Mouse (Mus musculus) MEL (cell line): ENCODE data around the gene Hnrnpd. TPM values are rescaled to one million over a fixed set of nuclear protein-coding genes. Genes with fewer than 3 reads are reported as not detected.

Experiments
- DNase-seq: peaks from one replicate; pipeline ENCODE4 v3.0.0; 2011; ENCODE audit warnings: low read depth, low spot score
- H3K27ac ChIP-seq: 2 replicates; pipeline ENCODE4 v1.5.1; 2012; ENCODE audit warnings: low read depth, mild to moderate bottlenecking, control low read depth, low read length, moderate library complexity; ENCODE audit not compliant: control insufficient read depth
- H3K27me3 ChIP-seq, 2 experiments: fragments of 150-350 bp in 1 of 2; sonication (generic) in 1 of 2; 2 replicates each; pipeline ENCODE4 v1.6.1; 2012; ENCODE audit warnings: low read length in 2 of 2, mild to moderate bottlenecking in 2 of 2, improper control_type of control experiment in 1 of 2, moderate library complexity in 1 of 2; ENCODE audit not compliant: insufficient read depth in 2 of 2, control insufficient read depth in 1 of 2
- H3K36me3 ChIP-seq, 2 experiments: 2 replicates each; pipeline ENCODE4 v1.6.1; 2012 to 2014; ENCODE audit warnings: low read length in 2 of 2, improper control_type of control experiment in 1 of 2, inconsistent platforms in 1 of 2, mild to moderate bottlenecking in 1 of 2; ENCODE audit not compliant: insufficient read depth in 2 of 2, control insufficient read depth in 1 of 2
- H3K4me1 ChIP-seq, 2 experiments: fragments of 150-350 bp in 1 of 2; sonication (generic) in 1 of 2; 2 replicates each; pipeline ENCODE4 v1.6.1; 2012; ENCODE audit warnings: low read length in 2 of 2, improper control_type of control experiment in 1 of 2, mild to moderate bottlenecking in 1 of 2; ENCODE audit not compliant: insufficient read depth in 2 of 2, control insufficient read depth in 1 of 2
- H3K4me3 ChIP-seq, 2 experiments: fragments of 150-350 bp in 1 of 2; sonication (generic) in 1 of 2; 2 replicates each; pipeline ENCODE4 v1.5.1; 2012; ENCODE audit warnings: low read depth in 2 of 2, low read length in 2 of 2, mild to moderate bottlenecking in 2 of 2, moderate library complexity in 2 of 2, control low read depth in 1 of 2, improper control_type of control experiment in 1 of 2; ENCODE audit not compliant: control insufficient read depth in 1 of 2, insufficient read depth in 1 of 2
- H3K79me2 ChIP-seq: 2 replicates; pipeline ENCODE4 v1.6.1; 2012; ENCODE audit warnings: mild to moderate bottlenecking, low read length, moderate library complexity; ENCODE audit not compliant: control insufficient read depth, poor library complexity, insufficient read depth
- H3K9ac ChIP-seq: 2 replicates; pipeline ENCODE4 v1.6.1; 2012; ENCODE audit warnings: low read depth, mild to moderate bottlenecking, control low read depth, low read length, moderate library complexity; ENCODE audit not compliant: control insufficient read depth, poor library complexity, severe bottlenecking
- H3K9me3 ChIP-seq: fragments of 150-350 bp; sonication (generic); replicated peaks from 2 replicates; pipeline ENCODE4 v1.6.1; 2012; ENCODE audit warnings: mild to moderate bottlenecking, low read length, improper control_type of control experiment, moderate library complexity; ENCODE audit not compliant: insufficient read depth
- CTCF ChIP-seq, 3 experiments: IDR thresholded peaks in 2 of 3; conservative IDR thresholded peaks in 1 of 3; 2 replicates each; pipeline ENCODE4 v1.5.1; 2011 to 2012; ENCODE audit warnings: low read length in 3 of 3, low read depth in 2 of 3, mild to moderate bottlenecking in 2 of 3, improper control_type of control experiment in 1 of 3, inconsistent platforms in 1 of 3, mixed read lengths in 1 of 3, moderate library complexity in 1 of 3; ENCODE audit not compliant: control insufficient read depth in 1 of 3, insufficient read depth in 1 of 3, poor library complexity in 1 of 3, severe bottlenecking in 1 of 3
- EP300 ChIP-seq, 2 experiments: IDR thresholded peaks; 2 replicates each; pipeline ENCODE4 v1.6.1; 2011; ENCODE audit warnings: improper control_type of control experiment in 2 of 2, low read length in 2 of 2, low read depth in 1 of 2, mild to moderate bottlenecking in 1 of 2
- ETS1 ChIP-seq: IDR thresholded peaks from 2 replicates; pipeline ENCODE4 v1.6.1; 2012; ENCODE audit warnings: low read depth, mild to moderate bottlenecking, inconsistent platforms, low read length, improper control_type of control experiment, moderate library complexity
- HCFC1 ChIP-seq: IDR thresholded peaks from 2 replicates; pipeline ENCODE4 v1.6.1; 2012; ENCODE audit warnings: low read depth, mild to moderate bottlenecking, inconsistent platforms, low read length, improper control_type of control experiment, moderate library complexity
- JUND ChIP-seq: IDR thresholded peaks from 2 replicates; pipeline ENCODE4 v1.6.1; 2011; ENCODE audit warnings: low read depth, mild to moderate bottlenecking, improper control_type of control experiment, low read length
- MAFK ChIP-seq: IDR thresholded peaks from 2 replicates; pipeline ENCODE4 v1.6.1; 2011; ENCODE audit warnings: low read depth, mild to moderate bottlenecking, low read length, improper control_type of control experiment, borderline replicate concordance
- MAZ ChIP-seq: IDR thresholded peaks from 2 replicates; pipeline ENCODE4 v1.6.1; 2012; ENCODE audit warnings: low read depth, mild to moderate bottlenecking, inconsistent platforms, low read length, improper control_type of control experiment
- MXI1 ChIP-seq: IDR thresholded peaks from 2 replicates; pipeline ENCODE4 v1.6.1; 2011; ENCODE audit warnings: mild to moderate bottlenecking, low read depth, low read length, improper control_type of control experiment
- MYC ChIP-seq: IDR thresholded peaks from 2 replicates; pipeline ENCODE4 v1.6.1; 2011; ENCODE audit warnings: low read depth, mild to moderate bottlenecking, low read length, improper control_type of control experiment, moderate library complexity
- NELFE ChIP-seq: IDR thresholded peaks from 2 replicates; pipeline ENCODE4 v1.6.1; 2011; ENCODE audit warnings: low read depth, low read length, improper control_type of control experiment
- POLR2A ChIP-seq, 2 experiments: IDR thresholded peaks; 2 replicates each; pipeline ENCODE4 v1.6.1; 2011 to 2012; ENCODE audit warnings: low read length in 2 of 2, mild to moderate bottlenecking in 2 of 2, control low read depth in 1 of 2, improper control_type of control experiment in 1 of 2, low read depth in 1 of 2, moderate library complexity in 1 of 2; ENCODE audit not compliant: control insufficient read depth in 1 of 2, insufficient read depth in 1 of 2, poor library complexity in 1 of 2
- POLR2AphosphoS2 ChIP-seq: IDR thresholded peaks from 2 replicates; pipeline ENCODE4 v1.6.1; 2011; ENCODE audit warnings: low read length, improper control_type of control experiment
- RCOR1 ChIP-seq: IDR thresholded peaks from 2 replicates; pipeline ENCODE4 v1.6.1; 2012; ENCODE audit warnings: low read depth, mild to moderate bottlenecking, inconsistent platforms, low read length, improper control_type of control experiment
- SMC3 ChIP-seq: IDR thresholded peaks from 2 replicates; pipeline ENCODE4 v1.6.1; 2011; ENCODE audit warnings: low read depth, low read length, improper control_type of control experiment
- TAL1 ChIP-seq: IDR thresholded peaks from 2 replicates; pipeline ENCODE4 v1.6.1; 2012; ENCODE audit warnings: mild to moderate bottlenecking, inconsistent platforms, low read length, moderate library complexity, mixed read lengths
- TBP ChIP-seq: IDR thresholded peaks from 2 replicates; pipeline ENCODE4 v1.8.0; 2011; ENCODE audit warnings: low read depth, low read length, improper control_type of control experiment
- TCF12 ChIP-seq: IDR thresholded peaks from 2 replicates; pipeline ENCODE4 v1.6.1; 2014; ENCODE audit warnings: low read depth, mild to moderate bottlenecking, inconsistent platforms, low read length, improper control_type of control experiment, moderate library complexity
- USF2 ChIP-seq, 2 experiments: IDR thresholded peaks; 2 replicates each; pipeline ENCODE4 v1.6.1; 2011 to 2012; ENCODE audit warnings: improper control_type of control experiment in 2 of 2, low read length in 2 of 2, borderline replicate concordance in 1 of 2, inconsistent platforms in 1 of 2, low read depth in 1 of 2, mild to moderate bottlenecking in 1 of 2; ENCODE audit not compliant: insufficient read depth in 1 of 2
- ZMIZ1 ChIP-seq: IDR thresholded peaks from 2 replicates; pipeline ENCODE4 v1.6.1; 2012; ENCODE audit warnings: low read depth, mild to moderate bottlenecking, inconsistent platforms, low read length, improper control_type of control experiment, moderate library complexity
- polyA plus RNA-seq, 2 experiments: library from polyadenylated mRNA; stranded (reverse) in 1 of 2; unstranded in 1 of 2; fragments of >175 nt in 1 of 2; fragments of >200 nt in 1 of 2; gene quantifications; 2 replicates each; pipeline versions ENCODE4 v1.2.1 to v1.2.4; 2012; ENCODE audit warnings: low replicate concordance in 2 of 2, low read depth in 1 of 2; ENCODE audit not compliant: insufficient read length in 2 of 2, insufficient read depth in 1 of 2, missing spikeins in 1 of 2
- total RNA-seq: library from RNA; depleted of rRNA; stranded (reverse); fragments of 300-350 nt; gene quantifications from 2 replicates; pipeline ENCODE4 v1.2.3, GENCODE M21; 2012

The Hnrnpd gene
- total and polyA plus RNA-seq, 3 experiments, result 55.4 to 796 TPM; not detected in 1

- H3K9ac ChIP-seq, result no peak overlapping the region
- H3K4me1 ChIP-seq, result peaks cover 6 to 11% of the 10 kb centered on the region in 2 experiments
- no peak overlapping the region for H3K27ac ChIP-seq
- H3K36me3 ChIP-seq, result peaks cover 0 to 7% of the 10 kb centered on the region in 2 experiments; a peak in 2 of 4 replicates
- H3K9me3 ChIP-seq, result no peaks in the 10 kb centered on the region
- TF ChIP-seq SMC3 (no peak), POLR2AphosphoS2 (no peak), TAL1 (no peak), CTCF (IDR thresholded peaks at IDR 0.05 in 2 of 3, conservative IDR thresholded peaks at IDR 0.05 in 1 of 3; ENCODE audit: control insufficient read depth in 1 of 3, insufficient read depth in 1 of 3, low read depth in 2 of 3, low read length in 3 of 3, poor library complexity in 1 of 3, severe bottlenecking in 1 of 3) (no peak), MYC (no peak)
- no peak overlapping the region for H3K4me3 ChIP-seq
- no peaks in the 10 kb centered on the region for H3K27me3 ChIP-seq
- no peak for DNase-seq
- H3K79me2 ChIP-seq, result no peaks in the 10 kb centered on the region
These were observed 21.3 kb upstream of the Hnrnpd start for GRCm38 (mm10) chr5:100000048-100000447.

- H3K27ac ChIP-seq, result no peak overlapping the region
- H3K4me3 ChIP-seq, result no peak overlapping the region
- no peaks in the 10 kb centered on the region for H3K36me3 ChIP-seq
- DNase-seq, result no peak
- no peak for TF ChIP-seq TCF12
- no peaks in the 10 kb centered on the region for H3K79me2 ChIP-seq
- no peak overlapping the region for H3K9ac ChIP-seq
- no peaks in the 10 kb centered on the region for H3K9me3 ChIP-seq
- no peaks in the 10 kb centered on the region for H3K27me3 ChIP-seq
- no peaks in the 10 kb centered on the region for H3K4me1 ChIP-seq
These were observed 15.9 kb upstream of the Hnrnpd start for GRCm38 (mm10) chr5:99994680-99995079.

- Histone ChIP-seq H3K4me3 (no peak overlapping the region), H3K9ac (no peak overlapping the region), H3K4me1 (no peaks in the 10 kb centered on the region), H3K79me2 (no peaks in the 10 kb centered on the region), H3K9me3 (no peaks in the 10 kb centered on the region), H3K27me3 (no peaks in the 10 kb centered on the region), H3K36me3 (no peaks in the 10 kb centered on the region), H3K27ac (no peak overlapping the region)
- TF ChIP-seq RCOR1, result no peak
- no peak for TF ChIP-seq JUND
- TF ChIP-seq NELFE, result no peak
- DNase-seq, result no peak
These were observed 15.4 kb upstream of the Hnrnpd start for GRCm38 (mm10) chr5:99994166-99994565.

- Histone ChIP-seq H3K4me3 (peak overlapping the region; percentile 64 to 72), H3K9me3 (no peaks in the 10 kb centered on the region), H3K4me1 (peaks cover 0 to 11% of the 10 kb centered on the region in 2 experiments; a peak in 2 of 4 replicates), H3K36me3 (peaks cover 0 to 15% of the 10 kb centered on the region in 2 experiments; a peak in 2 of 4 replicates), H3K9ac (peak overlapping the region; percentile 72), H3K27me3 (no peaks in the 10 kb centered on the region), H3K79me2 (peaks cover 7% of the 10 kb centered on the region), H3K27ac (peak overlapping the region; percentile 98)
- DNase-seq, result peak; percentile 90
- TF ChIP-seq HCFC1 (peak; percentile 62; the same call in 1 of the 2 replicates), MXI1 (peak; percentile 64), RCOR1 (peak; percentile 46), USF2 (IDR thresholded peaks at IDR 0.05; ENCODE audit: borderline replicate concordance in 1 of 2, insufficient read depth in 1 of 2, low read depth in 1 of 2, low read length in 2 of 2) (no peak), NELFE (peak; percentile 34), SMC3 (no peak), TBP (peak; percentile 37; the same call in 1 of the 2 replicates), MAFK (no peak), ZMIZ1 (peak; percentile 40; the same call in 1 of the 2 replicates), POLR2AphosphoS2 (peak; percentile 44; the same call in 1 of the 2 replicates), MAZ (peak; percentile 72), ETS1 (peak; percentile 69; the same call in 1 of the 2 replicates), POLR2A (IDR thresholded peaks at IDR 0.05; ENCODE audit: control insufficient read depth in 1 of 2, insufficient read depth in 1 of 2, low read depth in 1 of 2, low read length in 2 of 2, poor library complexity in 1 of 2) (peak in 1 of 2 experiments; percentile 55; a peak in 2 of 4 replicates), EP300 (IDR thresholded peaks at IDR 0.05; ENCODE audit: low read depth in 1 of 2, low read length in 2 of 2) (peak; percentile 32 to 57; a peak in 3 of 4 replicates)
These were observed 4.8 kb upstream of the Hnrnpd start for GRCm38 (mm10) chr5:99983452-99984061.
